Mouse (Mus musculus) midbrain, embryonic 14.5 days (tissue): Measurements from ENCODE around the gene Plac9b. TPM values are rescaled to one million over a fixed set of nuclear protein-coding genes. Genes with fewer than 3 reads are reported as not detected.
"Not testable (repeated sequence)": the region's sequence is repeated elsewhere in the genome, so short reads cannot be mapped to it uniquely, and the experiment has no call there.

Experiments
- ATAC-seq: fragments of 200-750 bp; cut with Nextera tagmentation; 2 replicates; pipeline ENCODE4 v1.8.0; 2017; ENCODE audit warnings: moderate number of reproducible peaks, moderate library complexity; ENCODE audit not compliant: low FRiP score, low TSS enrichment
- DNase-seq: peaks from one replicate; pipeline ENCODE4 v3.0.0-alpha.2; 2015
- H3K27ac ChIP-seq: fragments of 300-500 bp; sonication (generic); replicated peaks from 2 replicates; pipeline ENCODE4 v1.5.1; 2014; ENCODE audit warnings: mild to moderate bottlenecking, low read depth, low read length, moderate library complexity
- H3K27me3 ChIP-seq: fragments of 300-500 bp; sonication (generic); 2 replicates; pipeline ENCODE4 v1.6.1; 2014; ENCODE audit warnings: low read length, control low read depth, mixed read lengths; ENCODE audit not compliant: control insufficient read depth, insufficient read depth
- H3K36me3 ChIP-seq: fragments of 300-500 bp; sonication (generic); 2 replicates; pipeline ENCODE4 v1.6.1; 2014; ENCODE audit warnings: low read length, control low read depth; ENCODE audit not compliant: control insufficient read depth, insufficient read depth
- H3K4me1 ChIP-seq: fragments of 300-500 bp; sonication (generic); 2 replicates; pipeline ENCODE4 v1.6.1; 2014; ENCODE audit warnings: mild to moderate bottlenecking, antibody characterized with exemption, low read length, control low read depth; ENCODE audit not compliant: control insufficient read depth, insufficient read depth
- H3K4me2 ChIP-seq: fragments of 300-500 bp; sonication (generic); 2 replicates; pipeline ENCODE4 v1.6.1; 2014; ENCODE audit warnings: mild to moderate bottlenecking, low read length, moderate library complexity
- H3K4me3 ChIP-seq: fragments of 300-500 bp; sonication (generic); replicated peaks from 2 replicates; pipeline ENCODE4 v1.5.1; 2014; ENCODE audit warnings: low read depth, low read length
- H3K9ac ChIP-seq: fragments of 300-500 bp; sonication (generic); replicated peaks from 2 replicates; pipeline ENCODE4 v1.6.1; 2014; ENCODE audit warnings: mild to moderate bottlenecking, low read length, moderate library complexity
- H3K9me3 ChIP-seq: fragments of 300-500 bp; sonication (generic); 2 replicates; pipeline ENCODE4 v1.6.1; 2016; ENCODE audit warnings: low read length, control low read depth, mixed read lengths; ENCODE audit not compliant: control insufficient read depth
- WGBS: fragments of 180-500 bp; shearing (Covaris S2); extraction: QIAGEN DNeasy Blood & Tissue Kit; methylation state at CpG from one replicate; pipeline ENCODE4 v1.1.7; 2014; 5-methylcytosine and 5-hydroxymethylcytosine counted together
- polyA plus RNA-seq: library from polyadenylated mRNA; unstranded; fragments of >200 nt; fragmentation: Nextera tagmentation; extraction: Ambion mirVana; gene quantifications from 2 replicates; pipeline ENCODE4 v1.2.1, GENCODE M21; 2014

The Plac9b gene
- 1.4 and 5.9 TPM in 2 replicates for polyA plus RNA-seq

- WGBS = no CpG with 5 or more reads among the region's 10 CpGs
- not testable (repeated sequence) for H3K36me3 ChIP-seq, DNase-seq, H3K4me2 ChIP-seq, H3K27me3 ChIP-seq, H3K9me3 ChIP-seq, H3K9ac ChIP-seq, H3K4me3 ChIP-seq, H3K27ac ChIP-seq, H3K4me1 ChIP-seq, ATAC-seq
Observed at GRCm38 (mm10) chr14:26182380-26182779, at the start of gene Plac9b. Gene Plac9b (minus strand): TSS chr14:26182480.

- not testable (repeated sequence) for H3K4me1 ChIP-seq, ATAC-seq, H3K4me3 ChIP-seq, H3K27me3 ChIP-seq, H3K9ac ChIP-seq, H3K36me3 ChIP-seq, H3K27ac ChIP-seq, H3K9me3 ChIP-seq, DNase-seq, H3K4me2 ChIP-seq
- no CpG with 5 or more reads among the region's 5 CpGs for WGBS
Observed at GRCm38 (mm10) chr14:26216233-26217000, 34.1 kb upstream of the Plac9b start.

GRCm38 (mm10) chr14:26206926-26207247 lies 24.6 kb upstream of the Plac9b start, which contains the start of gene Tmem254b:
Gene Tmem254b (minus strand): TSS chr14:26207041.
- H3K36me3 ChIP-seq, H3K27me3 ChIP-seq, H3K4me3 ChIP-seq, H3K4me2 ChIP-seq, H3K9me3 ChIP-seq, H3K9ac ChIP-seq, DNase-seq, H3K27ac ChIP-seq, H3K4me1 ChIP-seq: not testable (repeated sequence)
- peak; percentile 80 for ATAC-seq
- no CpG with 5 or more reads among the region's 10 CpGs for WGBS

- WGBS = no CpG with 5 or more reads among the region's 44 CpGs
- H3K36me3 ChIP-seq, H3K27me3 ChIP-seq, H3K4me1 ChIP-seq, H3K27ac ChIP-seq, H3K9me3 ChIP-seq, H3K4me2 ChIP-seq, H3K9ac ChIP-seq, H3K4me3 ChIP-seq, DNase-seq: not testable (repeated sequence)
- ATAC-seq = peak; percentile 91
Observed at GRCm38 (mm10) chr14:26206197-26206925, 24.1 kb upstream of the Plac9b start.

- not testable (repeated sequence) for H3K4me2 ChIP-seq, H3K27me3 ChIP-seq, H3K9me3 ChIP-seq, H3K4me1 ChIP-seq, H3K27ac ChIP-seq, H3K4me3 ChIP-seq, DNase-seq, ATAC-seq, H3K36me3 ChIP-seq, H3K9ac ChIP-seq
- WGBS = no CpG with 5 or more reads among the region's 3 CpGs
Observed at GRCm38 (mm10) chr14:26197851-26198250, 15.6 kb upstream of the Plac9b start.

- not testable (repeated sequence) for H3K4me3 ChIP-seq, H3K4me2 ChIP-seq, DNase-seq, H3K4me1 ChIP-seq, H3K27me3 ChIP-seq, H3K9ac ChIP-seq, H3K36me3 ChIP-seq, H3K9me3 ChIP-seq, ATAC-seq, H3K27ac ChIP-seq
- WGBS = no CpG with 5 or more reads among the region's 8 CpGs
Observed at GRCm38 (mm10) chr14:26188361-26188760, 6.1 kb upstream of the Plac9b start.

- DNase-seq, H3K27me3 ChIP-seq, H3K27ac ChIP-seq, H3K36me3 ChIP-seq, H3K9me3 ChIP-seq, H3K4me3 ChIP-seq, H3K4me2 ChIP-seq, H3K4me1 ChIP-seq, ATAC-seq, H3K9ac ChIP-seq: not testable (repeated sequence)
- WGBS = no CpG with 5 or more reads among the region's 9 CpGs
Observed at GRCm38 (mm10) chr14:26186638-26187037, 4.4 kb upstream of the Plac9b start.

- not testable (repeated sequence) for H3K9me3 ChIP-seq, H3K27me3 ChIP-seq, ATAC-seq, H3K27ac ChIP-seq, H3K4me2 ChIP-seq, H3K4me3 ChIP-seq, DNase-seq, H3K4me1 ChIP-seq, H3K9ac ChIP-seq, H3K36me3 ChIP-seq
- WGBS = no CpG with 5 or more reads among the region's 10 CpGs
Observed at GRCm38 (mm10) chr14:26181660-26182059, 620 bp downstream of the Plac9b start.

GRCm38 (mm10) chr14:26175028-26175427 lies 7.3 kb downstream of the Plac9b start:
- H3K4me1 ChIP-seq, H3K4me3 ChIP-seq, H3K9ac ChIP-seq, H3K27me3 ChIP-seq, H3K4me2 ChIP-seq, ATAC-seq, H3K36me3 ChIP-seq, H3K27ac ChIP-seq, DNase-seq, H3K9me3 ChIP-seq: not testable (repeated sequence)
- no CpG with 5 or more reads among the region's 6 CpGs for WGBS
